Mouse (Mus musculus): ENCODE measurements at regions not wholly inside any gene's neighbourhood (a gene's known extent, or its start where the extent isn't known, plus 50 kb on each side); places are given as distances from the start of the nearest gene placed in this dataset.

GRCm38 (mm10) chr3:114279653-114280052 lies 249.3 kb downstream of the Col11a1 start:
- Histone ChIP-seq H3K4me2 (no peak overlapping the region), H3K27me3 (replicated peaks) (no peaks in the 10 kb centered on the region), H3K9me3 (replicated peaks) (no peaks in the 10 kb centered on the region), H3K4me3 (replicated peaks) (no peak overlapping the region), H3K9ac (replicated peaks) (no peak overlapping the region), H3K36me3 (no peaks in the 10 kb centered on the region), H3K27ac (replicated peaks) (no peak overlapping the region), H3K4me1 (no peaks in the 10 kb centered on the region)
- no peak for ATAC-seq (ENCODE audit: low FRiP score)
- 41% methylated on average over 2 of the region's 2 CpGs for WGBS

DNA sequence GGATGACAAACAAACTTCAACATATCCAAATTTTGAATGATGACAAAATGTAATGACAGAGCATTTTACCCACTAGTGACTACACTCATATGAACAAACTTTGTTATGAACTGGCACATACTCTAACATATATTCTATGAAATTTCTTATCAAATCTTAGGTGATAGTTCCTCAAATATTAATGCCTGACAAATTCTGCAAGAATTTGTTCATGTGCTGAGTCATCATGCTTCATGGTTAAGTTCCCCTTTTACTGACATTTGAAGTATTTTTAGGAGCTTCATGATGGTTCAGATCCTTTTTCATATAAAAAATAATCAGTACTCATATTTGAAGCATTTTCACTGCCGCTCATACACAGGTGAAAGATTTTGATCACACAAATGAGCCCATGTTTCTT lies 289.1 kb downstream of the Col11a1 start:
- H3K36me3 ChIP-seq, result no peaks in the 10 kb centered on the region
- no peak overlapping the region for H3K27ac ChIP-seq (replicated peaks)
- H3K9me3 ChIP-seq (replicated peaks), result no peaks in the 10 kb centered on the region
- ATAC-seq (ENCODE audit: low FRiP score), result no peak
- H3K9ac ChIP-seq (replicated peaks), result no peak overlapping the region
- no peak overlapping the region for H3K4me3 ChIP-seq (replicated peaks)
- WGBS, result 95% methylated on average over 1 of the region's 1 CpGs
- H3K27me3 ChIP-seq (replicated peaks), result no peaks in the 10 kb centered on the region
- no peaks in the 10 kb centered on the region for H3K4me1 ChIP-seq
- H3K4me2 ChIP-seq, result no peak overlapping the region

DNA sequence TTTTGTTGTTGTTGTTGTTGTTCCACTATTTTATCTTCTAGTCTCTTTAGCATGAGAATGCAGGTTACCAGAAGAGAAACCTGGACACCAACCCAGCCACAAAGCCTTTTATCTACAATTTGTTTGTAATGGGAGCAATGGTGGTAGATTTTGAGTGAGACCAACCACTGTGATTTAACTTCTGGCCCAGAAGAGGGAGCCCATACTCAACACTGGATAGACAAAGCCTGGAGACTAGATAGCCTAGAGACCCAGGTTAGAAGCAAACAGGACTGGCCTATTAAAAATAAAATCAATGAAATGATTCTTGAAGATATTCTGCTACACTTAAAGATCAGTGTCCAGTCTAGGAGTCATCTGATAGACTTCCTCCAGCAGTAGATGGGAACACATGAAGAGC lies 304.0 kb downstream of the Col11a1 start:
- Histone ChIP-seq H3K36me3 (no peaks in the 10 kb centered on the region), H3K9me3 (replicated peaks) (no peaks in the 10 kb centered on the region), H3K9ac (replicated peaks) (no peak overlapping the region), H3K27ac (replicated peaks) (no peak overlapping the region), H3K4me2 (no peak overlapping the region), H3K4me3 (replicated peaks) (no peak overlapping the region), H3K4me1 (no peaks in the 10 kb centered on the region), H3K27me3 (replicated peaks) (no peaks in the 10 kb centered on the region)
- no peak for ATAC-seq (ENCODE audit: low FRiP score)

DNA sequence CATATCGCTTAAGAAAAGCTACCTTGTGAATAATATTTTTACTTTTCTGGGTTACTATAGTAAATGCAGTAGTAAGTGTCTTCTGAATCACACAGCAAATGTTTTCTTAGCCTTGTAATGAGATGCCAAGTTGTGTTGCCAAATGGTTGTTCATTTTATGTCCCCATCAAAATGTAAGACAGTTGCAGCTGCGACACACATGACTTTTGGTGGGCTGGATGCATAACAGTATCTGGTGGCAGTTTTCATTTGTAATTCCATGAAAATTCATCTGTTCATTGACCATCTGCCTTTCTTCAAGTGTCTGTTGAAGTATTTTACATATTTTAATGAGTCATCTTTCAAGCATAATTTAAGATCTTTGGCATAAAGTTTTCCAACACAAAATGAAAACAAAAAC lies 313.4 kb downstream of the Col11a1 start:
- Histone ChIP-seq H3K4me2 (no peak overlapping the region), H3K4me1 (no peaks in the 10 kb centered on the region), H3K27ac (replicated peaks) (no peak overlapping the region), H3K9me3 (replicated peaks) (no peaks in the 10 kb centered on the region), H3K27me3 (replicated peaks) (no peaks in the 10 kb centered on the region), H3K4me3 (replicated peaks) (no peak overlapping the region), H3K9ac (replicated peaks) (no peak overlapping the region), H3K36me3 (no peaks in the 10 kb centered on the region)
- no peak for ATAC-seq (ENCODE audit: low FRiP score)
- 84% methylated on average over 2 of the region's 2 CpGs for WGBS

- Histone ChIP-seq H3K4me2 (no peak overlapping the region), H3K4me3 (replicated peaks) (no peak overlapping the region), H3K27ac (replicated peaks) (no peak overlapping the region), H3K9me3 (replicated peaks) (no peaks in the 10 kb centered on the region), H3K27me3 (replicated peaks) (0 out of 2 replicates have a peak, but pooled peaks cover 2% of the 10 kb centered on the region), H3K4me1 (no peaks in the 10 kb centered on the region), H3K36me3 (no peaks in the 10 kb centered on the region), H3K9ac (replicated peaks) (no peak overlapping the region)
- ATAC-seq (ENCODE audit: low FRiP score), result peak; percentile 78
- 36% methylated on average over 5 of the region's 5 CpGs for WGBS
These were observed 349.7 kb downstream of the Col11a1 start for GRCm38 (mm10) chr3:114380044-114380443.

GRCm38 (mm10) chr3:114403467-114403866 lies 373.1 kb downstream of the Col11a1 start:
- no peaks in the 10 kb centered on the region for H3K9me3 ChIP-seq (replicated peaks)
- 80% methylated on average over 3 of the region's 3 CpGs for WGBS

More at GRCm38 (mm10) chr3:114403467-114403866, 373.1 kb downstream of the Col11a1 start:
- ATAC-seq (ENCODE audit: low FRiP score), result no peak
- no peaks in the 10 kb centered on the region for H3K36me3 ChIP-seq
- no peak overlapping the region for H3K4me3 ChIP-seq (replicated peaks)
- H3K27ac ChIP-seq (replicated peaks), result no peak overlapping the region
- no peaks in the 10 kb centered on the region for H3K27me3 ChIP-seq (replicated peaks)
- H3K9ac ChIP-seq (replicated peaks), result no peak overlapping the region
- no peaks in the 10 kb centered on the region for H3K4me1 ChIP-seq
- no peak overlapping the region for H3K4me2 ChIP-seq

Data from neural tube, embryonic 15.5 days (tissue).